Mouse (Mus musculus) ES-Bruce4 (cell line): ENCODE measurements around the gene Extl1.

Experiments used
- CTCF ChIP-seq: IDR thresholded peaks from one replicate; pipeline ENCODE4 v1.8.1; 2011; ENCODE audit warnings: low read depth, low read length
- EP300 ChIP-seq: IDR thresholded peaks from 2 replicates; pipeline ENCODE4 v1.6.1; 2011; ENCODE audit warnings: low read depth, low read length; ENCODE audit not compliant: insufficient read depth
- POLR2A ChIP-seq: IDR thresholded peaks from one replicate; pipeline ENCODE4 v1.8.1; 2011; ENCODE audit warnings: low read length; ENCODE audit not compliant: insufficient read depth

DNA sequence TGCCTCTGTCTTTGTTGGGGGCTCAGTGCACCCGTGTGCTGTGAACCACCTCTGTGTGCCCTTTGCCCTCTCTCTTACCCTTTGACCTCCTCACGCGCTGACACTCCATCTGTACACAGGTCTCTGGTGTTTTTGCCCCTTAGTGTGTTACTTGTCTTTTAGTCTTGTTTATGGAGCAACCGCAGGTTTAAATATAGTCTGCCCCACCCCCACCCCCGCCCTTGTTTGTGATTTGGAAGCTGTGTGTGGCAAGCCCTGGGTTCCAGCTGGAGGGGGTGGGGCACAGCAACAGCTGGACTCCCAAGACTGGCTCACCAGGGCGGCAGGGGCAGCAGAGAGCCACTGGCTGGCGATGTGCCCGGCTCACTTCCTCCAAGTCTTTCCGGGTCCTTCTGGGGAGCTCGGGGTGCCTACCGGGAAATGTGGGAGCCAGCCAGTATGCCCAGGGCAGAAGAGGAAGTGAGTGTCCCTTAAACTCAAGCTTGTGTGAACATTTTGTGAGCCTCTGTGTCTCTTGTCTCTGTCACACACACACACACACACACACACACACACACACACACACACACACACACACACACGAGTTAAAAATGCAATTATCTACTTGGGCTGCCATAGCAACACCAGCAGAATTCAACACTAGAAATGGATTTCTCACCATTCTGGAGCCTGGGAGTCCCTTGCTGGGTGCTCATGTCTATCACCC is 76.1 kb downstream of the Extl1 start:
- TF ChIP-seq EP300 = no peak
- TF ChIP-seq CTCF = peak; percentile 7
- no peak for TF ChIP-seq POLR2A
